Mouse (Mus musculus): ENCODE results near the gene Pxylp1. TPM values are rescaled to one million over a fixed set of nuclear protein-coding genes. Genes with fewer than 3 reads are reported as not detected.
"Not testable (repeated sequence)": the region's sequence is repeated elsewhere in the genome, so short reads cannot be mapped to it uniquely, and the experiment has no call there.

The Pxylp1 gene
- total RNA-seq (2021) = 10 to 100 TPM; 14.5 to 16.3 TPM
- long read RNA-seq, experiment 1, transcript Pxylp1-201 (6 exons, 2,908 nt) = major isoform, 8 of 13 reads
- long read RNA-seq, experiment 1, partial matches to known transcripts = 0 of 13 reads
- long read RNA-seq, experiment 1, other reads (novel, unspliced or antisense) = 5 of 13 reads
- long read RNA-seq, experiment 2, partial matches to known transcripts = 0 of 11 reads
- long read RNA-seq, experiment 2, other reads (novel, unspliced or antisense) = 7 of 11 reads

DNA sequence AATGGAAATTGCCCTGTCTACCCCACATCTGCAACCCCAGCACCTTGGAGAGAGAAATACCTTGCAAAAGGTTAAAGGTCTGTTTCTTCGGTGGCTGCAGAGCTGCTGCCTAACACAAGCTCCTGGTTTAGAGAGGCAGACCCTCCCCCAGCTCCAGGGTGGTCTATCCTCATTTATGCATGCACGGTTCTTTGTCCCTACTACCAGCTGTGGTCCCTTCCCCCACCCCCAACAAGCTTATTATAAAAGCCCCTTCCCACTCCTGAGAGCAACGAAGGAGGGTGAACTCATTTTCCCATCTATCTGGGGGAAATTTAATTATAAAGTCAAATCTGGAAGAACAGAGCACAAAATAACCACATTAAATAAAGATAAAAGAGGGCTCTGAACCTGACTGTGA, at the start of gene Pxylp1:
Gene Pxylp1 (minus strand): TSS at position 124 of the 400 bp plus-strand sequence.
- DNase-seq (ENCODE audit: low spot score in 2 of 2) = no peak

GRCm38 (mm10) chr9:96938887-96939286, 46.4 kb upstream of the Pxylp1 start:
- DNase-seq (ENCODE audit: low spot score in 2 of 2) = no peak

DNA sequence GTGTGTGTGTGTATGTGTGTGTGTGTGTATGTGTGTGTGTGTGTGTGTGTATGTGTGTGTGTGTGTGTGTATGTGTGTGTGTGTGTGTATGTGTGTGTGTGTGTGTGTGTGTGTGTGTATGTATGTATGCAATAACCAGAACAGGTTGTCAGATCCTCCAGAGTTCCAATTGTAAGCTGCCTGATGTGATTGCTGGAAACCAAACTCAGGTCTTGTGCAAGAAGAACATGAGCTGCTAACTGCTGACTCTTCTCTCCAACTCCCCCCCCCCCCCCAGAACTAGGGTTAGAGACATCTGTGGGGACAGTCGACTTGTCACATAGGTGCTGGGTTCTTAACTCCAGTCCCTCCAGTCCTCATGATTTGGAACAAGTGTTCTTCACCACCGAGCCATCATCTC, 44.0 kb upstream of the Pxylp1 start:
- DNase-seq (ENCODE audit: low spot score in 2 of 2) = not testable (repeated sequence)

GRCm38 (mm10) chr9:96935556-96936300, 43.3 kb upstream of the Pxylp1 start:
- no peak for DNase-seq (ENCODE audit: low spot score in 2 of 2)

- DNase-seq (ENCODE audit: low spot score in 2 of 2) = no peak
Measured at GRCm38 (mm10) chr9:96934816-96935215, 42.3 kb upstream of the Pxylp1 start.

GRCm38 (mm10) chr9:96932751-96933150, 40.3 kb upstream of the Pxylp1 start:
- DNase-seq (ENCODE audit: low spot score in 2 of 2) = no peak

DNA sequence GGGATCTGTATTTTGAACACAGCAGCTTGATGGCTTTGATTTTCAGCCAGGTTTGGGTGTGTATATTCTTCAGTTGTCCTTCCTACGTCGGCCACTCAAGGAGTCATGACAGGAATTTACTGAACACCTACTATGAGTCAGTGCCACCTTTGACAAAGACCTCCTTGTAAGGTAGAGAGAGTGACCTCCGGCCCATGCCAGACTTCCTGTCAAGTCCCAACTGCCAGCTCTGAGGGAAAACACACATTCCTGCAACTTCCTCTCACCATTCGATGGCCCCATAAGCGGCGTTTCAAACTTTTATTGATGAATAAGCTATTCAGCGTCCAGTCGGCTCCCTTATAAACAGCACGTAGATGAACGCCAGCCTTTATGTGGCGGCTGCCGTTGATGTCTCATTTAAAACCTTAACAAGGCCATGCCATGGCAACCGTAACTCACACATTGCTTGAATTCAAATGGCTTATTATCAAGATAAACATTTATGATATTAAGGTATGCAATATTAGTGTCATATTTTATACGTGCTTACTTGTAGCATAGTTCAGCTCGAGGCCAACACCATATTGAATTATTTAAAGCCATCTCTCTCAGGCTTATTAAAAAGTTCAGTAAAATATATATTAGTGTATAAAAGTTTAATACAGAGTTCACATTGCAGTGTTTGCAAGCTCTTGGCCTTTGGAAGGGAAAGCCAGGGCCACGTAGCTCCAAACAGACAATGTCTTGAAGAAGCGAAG, 31.3 kb upstream of the Pxylp1 start:
- no peak for DNase-seq (ENCODE audit: low spot score in 2 of 2)

DNA sequence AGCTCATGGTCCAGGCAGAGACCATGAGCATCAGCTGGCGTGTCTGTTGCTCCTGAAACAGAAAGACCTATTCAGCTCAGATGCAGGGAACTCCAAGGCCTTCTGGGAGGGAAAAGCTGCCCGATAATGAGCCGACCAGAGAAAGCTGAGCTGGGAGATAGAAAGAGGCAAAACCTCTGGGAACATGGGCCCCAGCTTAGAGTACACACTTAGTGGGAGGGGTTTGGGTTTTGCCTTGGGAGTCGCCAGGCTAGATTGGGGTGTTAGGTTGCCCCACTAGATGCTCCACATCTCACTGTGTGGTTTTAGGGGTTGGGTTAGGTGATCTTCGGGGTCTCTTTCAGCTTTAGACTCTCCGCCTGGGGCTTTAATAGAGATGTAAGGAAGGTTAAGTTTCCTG, 30.6 kb upstream of the Pxylp1 start:
- no peak for DNase-seq (ENCODE audit: low spot score in 2 of 2)

- DNase-seq (ENCODE audit: low spot score in 2 of 2) = peak; percentile 98
Measured at GRCm38 (mm10) chr9:96916620-96917538, 24.4 kb upstream of the Pxylp1 start.

- no peak for DNase-seq (ENCODE audit: low spot score in 2 of 2)
Measured at GRCm38 (mm10) chr9:96916076-96916475, 23.6 kb upstream of the Pxylp1 start.

DNA sequence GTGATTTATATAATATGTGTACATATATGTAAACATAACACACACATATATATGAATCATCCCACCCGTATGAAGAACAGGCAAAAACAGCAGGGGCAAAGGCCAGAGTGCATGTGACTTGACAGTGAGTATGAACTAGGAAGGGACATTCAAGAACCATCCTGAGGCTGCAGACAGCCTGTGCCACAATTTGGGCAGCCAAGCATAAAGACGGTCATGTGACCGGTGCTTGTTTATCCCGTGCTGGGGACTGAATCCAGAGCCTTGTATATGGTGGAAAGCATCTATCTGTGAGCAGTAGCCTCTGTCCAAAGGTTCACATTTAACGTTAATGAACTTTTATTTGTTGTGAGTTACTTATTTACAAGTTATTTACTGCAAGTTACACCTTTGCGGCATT, 22.4 kb upstream of the Pxylp1 start:
- no peak for DNase-seq (ENCODE audit: low spot score in 2 of 2)

DNA sequence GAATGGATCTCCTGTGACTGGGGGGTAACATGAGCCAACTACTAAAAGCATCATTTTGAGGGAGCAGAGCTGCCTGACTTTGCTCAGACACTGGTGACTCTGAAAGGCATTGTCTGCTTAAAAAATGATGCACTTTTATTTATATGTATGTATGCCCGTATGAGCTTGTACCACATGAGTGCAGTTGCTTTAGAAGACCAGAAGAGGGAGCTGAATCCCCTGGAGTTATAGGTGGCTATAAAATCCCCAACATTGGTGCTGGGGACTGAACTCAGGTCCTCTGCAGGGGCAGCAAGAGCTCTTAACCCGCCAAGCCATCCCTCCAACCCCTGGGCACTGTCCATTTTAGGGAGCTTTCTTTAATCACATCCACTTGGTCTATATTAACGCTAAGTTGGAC, 21.5 kb upstream of the Pxylp1 start:
- DNase-seq (ENCODE audit: low spot score in 2 of 2) = no peak

GRCm38 (mm10) chr9:96909503-96909902, 17.0 kb upstream of the Pxylp1 start:
- DNase-seq (ENCODE audit: low spot score in 2 of 2) = no peak

DNA sequence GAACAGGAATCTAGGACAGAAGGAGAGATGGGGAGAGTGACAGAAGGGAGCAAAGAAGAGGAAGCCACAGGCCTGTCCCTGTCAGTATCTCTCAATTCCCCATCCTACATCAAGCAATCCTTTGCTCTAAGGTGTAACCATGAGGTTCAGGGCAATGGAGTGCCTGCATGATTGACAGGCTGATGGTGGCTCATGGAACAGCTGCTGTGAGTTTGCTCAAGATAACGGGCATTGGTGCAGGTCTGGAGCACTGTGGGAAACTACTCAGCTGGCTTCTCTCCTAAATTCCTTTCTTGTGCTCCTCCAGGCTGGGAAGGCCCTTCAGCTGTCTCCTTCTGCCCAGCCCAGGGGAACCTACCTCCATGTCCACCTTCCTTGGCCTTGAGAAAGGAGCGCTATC, 16.3 kb upstream of the Pxylp1 start:
- no peak for DNase-seq (ENCODE audit: low spot score in 2 of 2)

DNA sequence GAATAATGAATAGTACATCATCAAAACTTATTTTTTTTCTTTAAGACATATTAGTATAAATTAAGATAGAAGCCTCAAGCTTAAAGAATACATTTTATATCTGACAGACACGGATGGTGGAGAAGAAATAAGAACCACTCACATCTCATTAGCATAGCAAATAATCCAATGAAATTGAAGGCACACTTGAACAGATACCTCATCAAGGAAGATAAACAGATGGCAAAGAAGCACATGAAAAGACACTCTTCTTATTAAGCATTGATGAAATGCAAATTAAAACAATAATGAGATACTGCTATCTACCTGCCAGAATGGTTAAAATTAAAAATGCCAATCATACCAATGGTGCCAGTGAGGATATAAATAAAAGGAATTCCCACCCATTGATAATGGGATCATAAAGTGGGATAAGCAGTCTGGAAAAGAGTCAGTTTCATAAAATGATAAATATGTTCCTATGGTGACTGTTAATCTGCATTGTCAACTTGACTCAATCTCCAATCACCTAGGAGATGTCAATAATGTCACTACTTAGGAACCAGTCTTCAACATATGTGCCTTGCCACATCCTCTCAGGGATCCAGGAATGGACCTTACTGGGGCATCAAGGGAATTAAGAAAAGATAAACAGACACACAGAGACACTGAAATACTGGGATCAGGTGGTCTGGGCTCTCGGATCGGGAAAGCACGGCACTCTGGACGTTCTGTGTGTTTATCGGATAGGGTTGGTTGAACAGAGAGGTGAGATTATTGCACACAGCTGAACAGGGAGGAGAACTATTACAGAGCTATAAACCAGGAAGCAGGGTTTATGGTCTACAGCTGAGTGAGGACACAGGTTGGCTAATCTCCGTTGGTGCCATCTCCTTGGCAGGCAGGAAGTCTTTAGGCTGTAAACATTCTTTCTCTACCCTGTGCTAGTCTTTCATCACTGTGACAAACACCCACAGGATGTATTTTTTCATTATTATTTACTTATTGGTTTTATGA, 12.2 kb upstream of the Pxylp1 start:
- no peak for DNase-seq (ENCODE audit: low spot score in 2 of 2)

- DNase-seq (ENCODE audit: low spot score in 2 of 2) = no peak
Measured at GRCm38 (mm10) chr9:96899717-96900116, 7.2 kb upstream of the Pxylp1 start.

DNA sequence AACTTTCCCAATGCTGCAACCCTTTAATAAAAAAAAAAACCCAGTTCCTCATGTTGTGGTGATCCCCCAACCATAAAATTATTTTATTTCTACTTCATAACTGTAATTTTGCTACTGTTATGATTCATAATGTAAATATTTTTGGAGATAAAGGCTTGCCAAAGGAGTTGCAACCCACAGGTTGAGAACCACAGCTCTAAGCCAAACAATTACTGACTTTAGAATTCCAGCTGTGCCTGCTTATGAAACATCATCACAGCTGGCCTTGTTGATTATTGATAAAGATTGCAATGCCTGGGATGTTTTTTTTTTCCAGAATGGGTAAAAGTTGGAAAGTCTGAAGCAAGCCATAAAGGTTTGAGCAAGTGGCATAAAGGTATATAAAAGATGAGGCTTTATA, 6.5 kb upstream of the Pxylp1 start:
- DNase-seq (ENCODE audit: low spot score in 2 of 2) = no peak

- DNase-seq (ENCODE audit: low spot score in 2 of 2) = no peak
Measured at GRCm38 (mm10) chr9:96896690-96897089, 4.2 kb upstream of the Pxylp1 start.

DNA sequence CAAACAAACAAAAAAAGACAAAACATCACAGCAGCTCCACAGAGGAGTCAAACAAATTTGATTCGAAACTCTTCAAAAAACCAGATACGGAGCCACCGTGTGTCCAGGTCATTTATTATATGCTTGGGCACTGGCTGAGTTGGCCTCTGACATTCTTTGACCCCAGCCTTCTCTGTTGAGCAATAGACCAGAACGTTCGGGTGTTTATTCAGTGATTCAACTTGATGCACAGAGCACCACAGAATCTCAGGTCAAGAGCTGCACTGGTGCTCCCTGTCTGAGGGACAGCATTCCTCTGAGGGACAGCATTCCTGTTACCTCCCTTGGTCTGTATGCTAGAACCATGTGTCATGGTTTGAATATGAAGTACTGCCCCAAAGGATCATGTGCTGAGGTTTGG, 1.1 kb upstream of the Pxylp1 start:
- no peak for DNase-seq (ENCODE audit: low spot score in 2 of 2)

All from layer of hippocampus, postnatal 14 days (tissue).